Mouse (Mus musculus): ENCODE data around the gene Tsen34.
"Not testable (repeated sequence)": the region's sequence is repeated elsewhere in the genome, so short reads cannot be mapped to it uniquely, and the experiment has no call there.

GRCm38 (mm10) chr7:3732675-3733074 lies 40.0 kb downstream of the Tsen34 start:
- TF ChIP-seq CTCF (IDR thresholded peaks at IDR 0.05; ENCODE audit: low read depth, low read length); GATA2 (IDR thresholded peaks at IDR 0.05; ENCODE audit: borderline replicate concordance, low read depth, low read length); GATA1 (IDR thresholded peaks at IDR 0.05; ENCODE audit: borderline replicate concordance, low read length); TAL1 (conservative IDR thresholded peaks at IDR 0.05; ENCODE audit: low read depth, low read length): not testable (repeated sequence)
